Mouse (Mus musculus): ENCODE measurements around the gene Pnliprp1. TPM values are rescaled to one million over a fixed set of nuclear protein-coding genes. Genes with fewer than 3 reads are reported as not detected.

Gene Pnliprp1
- polyA plus RNA-seq, 2 experiments = 29.2 to 41.4 TPM

DNA sequence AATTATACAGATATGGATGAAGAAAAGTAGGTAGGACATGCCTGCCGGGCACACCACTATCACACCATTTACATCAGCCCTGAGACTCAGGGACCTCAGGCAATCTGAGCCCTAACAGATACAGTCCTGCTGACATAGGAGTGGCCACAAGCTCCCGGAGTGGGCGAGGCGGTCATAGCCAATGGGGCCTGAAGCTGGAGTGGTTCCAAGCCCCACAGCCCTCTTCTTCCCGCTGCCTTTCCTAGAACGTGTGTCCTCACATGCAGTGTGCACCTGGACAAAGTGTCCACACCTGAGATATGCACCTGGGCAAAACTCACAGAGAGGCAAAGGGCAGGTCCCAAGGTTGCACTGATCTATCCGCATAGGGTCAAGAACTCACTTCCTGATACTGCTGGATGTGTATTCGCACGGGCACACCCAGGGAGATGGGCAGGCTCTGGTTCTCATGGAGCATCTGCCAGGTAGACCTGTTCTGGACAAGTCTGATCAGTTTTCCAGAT is 18.9 kb downstream of the Pnliprp1 start:
- no peak overlapping the region for H3K4me3 ChIP-seq (ENCODE audit: insufficient read depth in 1 of 2, low read depth in 2 of 2, low read length in 2 of 2)
- no peak for TF ChIP-seq CTCF (IDR thresholded peaks at IDR 0.05; ENCODE audit: low read depth)
- TF ChIP-seq EP300 (IDR thresholded peaks at IDR 0.05; ENCODE audit: low read depth) = no peak
- 62% methylated on average over 9 of the region's 9 CpGs for WGBS (ENCODE audit: insufficient replicate concordance)
- no peaks in the 10 kb centered on the region for H3K27me3 ChIP-seq (ENCODE audit: control insufficient read depth, insufficient read depth, low read length)
- no peaks in the 10 kb centered on the region for H3K36me3 ChIP-seq (replicated peaks; ENCODE audit: control insufficient read depth, insufficient read depth, low read depth)
- H3K27ac ChIP-seq = no peak overlapping the region
- H3K9me3 ChIP-seq (ENCODE audit: control insufficient read depth, low read length) = no peaks in the 10 kb centered on the region
- ATAC-seq (ENCODE audit: insufficient read depth) (no peak), DNase-seq (ENCODE audit: low read depth in 3 of 3, low spot score in 3 of 3) (no peak)
- no peaks in the 10 kb centered on the region for H3K4me1 ChIP-seq (replicated peaks; ENCODE audit: control insufficient read depth in 2 of 2, insufficient read depth in 2 of 2, low read length in 1 of 2)
- H3K9ac ChIP-seq (replicated peaks) = no peak overlapping the region
- H3K4me2 ChIP-seq (ENCODE audit: low read depth) = no peak overlapping the region

- H3K4me3 ChIP-seq (ENCODE audit: insufficient read depth in 1 of 2, low read depth in 2 of 2, low read length in 2 of 2) = no peak overlapping the region
- no peak for ATAC-seq (ENCODE audit: insufficient read depth)
- no peaks in the 10 kb centered on the region for H3K9me3 ChIP-seq (ENCODE audit: control insufficient read depth, low read length)
- TF ChIP-seq EP300 (IDR thresholded peaks at IDR 0.05; ENCODE audit: low read depth) (no peak), CTCF (IDR thresholded peaks at IDR 0.05; ENCODE audit: low read depth) (no peak)
- H3K27ac ChIP-seq = no peak overlapping the region
- no peak overlapping the region for H3K4me2 ChIP-seq (ENCODE audit: low read depth)
- DNase-seq (ENCODE audit: low read depth in 3 of 3, low spot score in 3 of 3) = no peak
- no peaks in the 10 kb centered on the region for H3K27me3 ChIP-seq (ENCODE audit: control insufficient read depth, insufficient read depth, low read length)
- no peaks in the 10 kb centered on the region for H3K4me1 ChIP-seq (replicated peaks; ENCODE audit: control insufficient read depth in 2 of 2, insufficient read depth in 2 of 2, low read length in 1 of 2)
- no peaks in the 10 kb centered on the region for H3K36me3 ChIP-seq (replicated peaks; ENCODE audit: control insufficient read depth, insufficient read depth, low read depth)
- H3K9ac ChIP-seq (replicated peaks) = no peak overlapping the region
- WGBS (ENCODE audit: insufficient replicate concordance) = 47% methylated on average over 2 of the region's 2 CpGs
These were observed 22.1 kb downstream of the Pnliprp1 start for GRCm38 (mm10) chr19:58750822-58751221.

DNA sequence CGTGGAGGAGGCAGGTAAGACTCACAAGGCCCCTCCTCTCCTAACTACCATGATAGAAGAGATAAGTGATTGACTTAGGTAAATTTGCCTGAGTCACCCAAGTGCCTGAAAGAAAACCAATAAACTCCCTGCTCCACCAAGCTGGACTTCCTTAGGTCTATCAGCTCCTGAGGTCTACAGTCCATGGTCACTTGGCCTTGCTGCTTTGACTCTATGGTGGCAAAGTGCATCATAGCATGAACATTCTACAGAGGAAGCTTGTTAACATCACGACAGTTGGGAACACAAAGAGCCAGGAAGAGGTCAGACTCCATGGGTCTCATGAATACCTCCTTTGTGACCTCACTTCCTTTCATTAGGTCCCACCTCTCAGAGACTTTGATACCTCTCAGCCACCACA is 22.8 kb downstream of the Pnliprp1 start:
- no peak for TF ChIP-seq EP300 (IDR thresholded peaks at IDR 0.05; ENCODE audit: low read depth)
- no peak for DNase-seq (ENCODE audit: low read depth in 3 of 3, low spot score in 3 of 3)
- no peak for ATAC-seq (ENCODE audit: insufficient read depth)
- Histone ChIP-seq H3K27ac (no peak overlapping the region), H3K36me3 (replicated peaks; ENCODE audit: control insufficient read depth, insufficient read depth, low read depth) (no peaks in the 10 kb centered on the region), H3K4me1 (replicated peaks; ENCODE audit: control insufficient read depth in 2 of 2, insufficient read depth in 2 of 2, low read length in 1 of 2) (no peaks in the 10 kb centered on the region), H3K4me3 (ENCODE audit: insufficient read depth in 1 of 2, low read depth in 2 of 2, low read length in 2 of 2) (no peak overlapping the region), H3K4me2 (ENCODE audit: low read depth) (no peak overlapping the region), H3K9ac (replicated peaks) (no peak overlapping the region), H3K27me3 (ENCODE audit: control insufficient read depth, insufficient read depth, low read length) (no peaks in the 10 kb centered on the region), H3K9me3 (ENCODE audit: control insufficient read depth, low read length) (no peaks in the 10 kb centered on the region)
- WGBS (ENCODE audit: insufficient replicate concordance) = 42% methylated on average over 2 of the region's 2 CpGs

GRCm38 (mm10) chr19:58758871-58759270 is 30.2 kb downstream of the Pnliprp1 start:
- H3K4me3 ChIP-seq (ENCODE audit: insufficient read depth in 1 of 2, low read depth in 2 of 2, low read length in 2 of 2) = no peak overlapping the region
- TF ChIP-seq CTCF (IDR thresholded peaks at IDR 0.05; ENCODE audit: low read depth) (no peak), EP300 (IDR thresholded peaks at IDR 0.05; ENCODE audit: low read depth) (no peak)
- 68% methylated on average over 4 of the region's 4 CpGs for WGBS (ENCODE audit: insufficient replicate concordance)
- no peak for ATAC-seq (ENCODE audit: insufficient read depth)
- H3K4me2 ChIP-seq (ENCODE audit: low read depth) = no peak overlapping the region
- H3K4me1 ChIP-seq (replicated peaks; ENCODE audit: control insufficient read depth in 2 of 2, insufficient read depth in 2 of 2, low read length in 1 of 2) = no peaks in the 10 kb centered on the region
- H3K9ac ChIP-seq (replicated peaks) = no peak overlapping the region
- no peaks in the 10 kb centered on the region for H3K27me3 ChIP-seq (ENCODE audit: control insufficient read depth, insufficient read depth, low read length)
- no peaks in the 10 kb centered on the region for H3K9me3 ChIP-seq (ENCODE audit: control insufficient read depth, low read length)
- no peak for DNase-seq (ENCODE audit: low read depth in 3 of 3, low spot score in 3 of 3)
- no peaks in the 10 kb centered on the region for H3K36me3 ChIP-seq (replicated peaks; ENCODE audit: control insufficient read depth, insufficient read depth, low read depth)
- no peak overlapping the region for H3K27ac ChIP-seq

GRCm38 (mm10) chr19:58759423-58759822 is 30.7 kb downstream of the Pnliprp1 start, which contains the start of gene Pnliprp2:
TSS of gene Pnliprp2 (plus strand) at chr19:58759719.
- Histone ChIP-seq H3K9ac (replicated peaks) (no peak within 1 kb of the TSS), H3K27me3 (ENCODE audit: control insufficient read depth, insufficient read depth, low read length) (no peaks in the 10 kb centered on the region), H3K36me3 (replicated peaks; ENCODE audit: control insufficient read depth, insufficient read depth, low read depth) (no peaks in the 10 kb centered on the region), H3K4me3 (ENCODE audit: insufficient read depth in 1 of 2, low read depth in 2 of 2, low read length in 2 of 2) (no peak within 1 kb of the TSS), H3K27ac (no peak within 1 kb of the TSS), H3K4me2 (ENCODE audit: low read depth) (no peak within 1 kb of the TSS), H3K9me3 (ENCODE audit: control insufficient read depth, low read length) (no peaks in the 10 kb centered on the region), H3K4me1 (replicated peaks; ENCODE audit: control insufficient read depth in 2 of 2, insufficient read depth in 2 of 2, low read length in 1 of 2) (no peaks in the 10 kb centered on the region)
- 44% methylated on average over 9 of the region's 9 CpGs for WGBS (ENCODE audit: insufficient replicate concordance)
- DNase-seq (ENCODE audit: low read depth in 3 of 3, low spot score in 3 of 3) (peak in 2 of 3 experiments; percentile 1 to 19), ATAC-seq (ENCODE audit: insufficient read depth) (peak; percentile 28; the same call in 1 of the 2 replicates)
- TF ChIP-seq CTCF (IDR thresholded peaks at IDR 0.05; ENCODE audit: low read depth) (no peak), EP300 (IDR thresholded peaks at IDR 0.05; ENCODE audit: low read depth) (no peak)

All from liver, embryonic 14.5 days (tissue).